Mouse (Mus musculus) large intestine, adult 2 months (tissue): ENCODE measurements around the gene Gm3676. TPM values are rescaled to one million over a fixed set of nuclear protein-coding genes. Genes with fewer than 3 reads are reported as not detected.
"Not testable (repeated sequence)": the region's sequence is repeated elsewhere in the genome, so short reads cannot be mapped to it uniquely, and the experiment has no call there.

Experiments
- DNase-seq: peaks from one replicate; pipeline ENCODE4 v3.0.0-alpha.2; 2012; ENCODE audit warnings: low read depth, low spot score
- WGBS: fragments of 180-500 bp; shearing (Covaris S2); methylation state at CpG from one replicate; pipeline ENCODE4 v1.1.7; 2018; 5-methylcytosine and 5-hydroxymethylcytosine counted together
- polyA plus RNA-seq: library from polyadenylated mRNA; depleted of rRNA; stranded (reverse); fragments of >200 nt; gene quantifications from 2 replicates; pipeline ENCODE4 v1.2.3, GENCODE M21; 2012; rRNA removed

The Gm3676 gene
- polyA plus RNA-seq: not detected in 2 replicates

GRCm38 (mm10) chr14:41646387-41646786 is at the start of gene Gm3676:
Gene Gm3676 (minus strand): TSS chr14:41646487.
- DNase-seq: not testable (repeated sequence)
- no CpG with 5 or more reads among the region's 1 CpGs for whole genome bisulfite sequencing

- DNase-seq: not testable (repeated sequence)
- WGBS: 78% methylated on average over 2 of the region's 2 CpGs
Observed at GRCm38 (mm10) chr14:41648176-41648575, 1.9 kb upstream of the Gm3676 start.

GRCm38 (mm10) chr14:41630144-41630543 is 16.1 kb downstream of the Gm3676 start:
- WGBS: 89% methylated on average over 9 of the region's 11 CpGs
- DNase-seq: not testable (repeated sequence)

GRCm38 (mm10) chr14:41624512-41624911 is 21.8 kb downstream of the Gm3676 start, which contains the start of gene Gm3072:
Gene Gm3072 (minus strand): TSS chr14:41624612.
- 60% methylated on average over 1 of the region's 2 CpGs for WGBS

GRCm38 (mm10) chr14:41622535-41622934 is 23.8 kb downstream of the Gm3676 start:
- not testable (repeated sequence) for DNase-seq
- 87% methylated on average over 5 of the region's 5 CpGs for WGBS

More at GRCm38 (mm10) chr14:41624512-41624911, 21.8 kb downstream of the Gm3676 start, which contains the start of gene Gm3072:
- not testable (repeated sequence) for DNase-seq

- DNase-seq: not testable (repeated sequence)
Observed at GRCm38 (mm10) chr14:41610690-41611089, 35.6 kb downstream of the Gm3676 start.

GRCm38 (mm10) chr14:41600935-41601334 is 45.4 kb downstream of the Gm3676 start:
- WGBS: 94% methylated on average over 15 of the region's 15 CpGs

More at GRCm38 (mm10) chr14:41610690-41611089, 35.6 kb downstream of the Gm3676 start:
- WGBS: 68% methylated on average over 1 of the region's 1 CpGs

More at GRCm38 (mm10) chr14:41600935-41601334, 45.4 kb downstream of the Gm3676 start:
- not testable (repeated sequence) for DNase-seq

Other genes starting within 250 kb of the Gm3676 start
- not detected in 2 replicates for gene Gm6482, start 238.2 kb downstream of the Gm3676 start, polyA plus RNA-seq
- not detected in 2 replicates for gene Gm7954, start 193.0 kb downstream of the Gm3676 start, polyA plus RNA-seq
- not detected in 2 replicates for gene Gm3486, start 157.0 kb downstream of the Gm3676 start, polyA plus RNA-seq
- not detected in 2 replicates for gene Gm7970, start 90.9 kb downstream of the Gm3676 start, polyA plus RNA-seq
- not detected in 2 replicates for gene 1700049E17Rik2, start 73.3 kb downstream of the Gm3676 start, polyA plus RNA-seq
- not detected in 2 replicates for gene Gm3072, start 21.9 kb downstream of the Gm3676 start, polyA plus RNA-seq
- not detected in 2 replicates for gene Gm8068, start 55.4 kb upstream of the Gm3676 start, polyA plus RNA-seq
- gene Gm7929, start 104.1 kb upstream of the Gm3676 start, polyA plus RNA-seq: not detected in 2 replicates
- not detected in 2 replicates for gene Gm47189, start 126.0 kb upstream of the Gm3676 start, polyA plus RNA-seq